Mouse (Mus musculus) thymus, postnatal 10 days (tissue): ENCODE results near the gene H2-Eb2.
A peak's percentile ranks its signal among the peaks of the same experiment; 100 is the strongest.
"Not testable (repeated sequence)": the region's sequence is repeated elsewhere in the genome, so short reads cannot be mapped to it uniquely, and the experiment has no call there.

Source experiments
- DNase-seq, 2 experiments: peaks; one replicate each; pipeline ENCODE4 v3.0.0; 2021; ENCODE audit warnings: low spot score in 2 of 2

H2-Eb2 gene

GRCm38 (mm10) chr17:34306407-34306806 is 19.1 kb upstream of the H2-Eb2 start:
- DNase-seq = no peak

GRCm38 (mm10) chr17:34307216-34307615 is 18.2 kb upstream of the H2-Eb2 start:
- DNase-seq = no peak

GRCm38 (mm10) chr17:34308161-34308560 is 17.3 kb upstream of the H2-Eb2 start:
- no peak for DNase-seq

GRCm38 (mm10) chr17:34309225-34309624 is 16.2 kb upstream of the H2-Eb2 start:
- DNase-seq = no peak

- peak; percentile 51 to 64 for DNase-seq
Measured at GRCm38 (mm10) chr17:34309683-34310385, 15.6 kb upstream of the H2-Eb2 start.

GRCm38 (mm10) chr17:34310526-34310925 is 14.9 kb upstream of the H2-Eb2 start:
- not testable (repeated sequence) for DNase-seq

- no peak for DNase-seq
Measured at GRCm38 (mm10) chr17:34312185-34312584, 13.3 kb upstream of the H2-Eb2 start.

GRCm38 (mm10) chr17:34313393-34313792 is 12.1 kb upstream of the H2-Eb2 start:
- DNase-seq = peak; percentile 57 to 85

GRCm38 (mm10) chr17:34314286-34314685 is 11.2 kb upstream of the H2-Eb2 start:
- no peak for DNase-seq

- DNase-seq = no peak
Measured at GRCm38 (mm10) chr17:34315512-34315911, 10.0 kb upstream of the H2-Eb2 start.

GRCm38 (mm10) chr17:34316697-34317096 is 8.8 kb upstream of the H2-Eb2 start:
- DNase-seq = no peak

GRCm38 (mm10) chr17:34317275-34317674 is 8.2 kb upstream of the H2-Eb2 start:
- no peak for DNase-seq

GRCm38 (mm10) chr17:34326373-34326772 is 908 bp downstream of the H2-Eb2 start:
- DNase-seq = no peak

- DNase-seq = no peak
Measured at GRCm38 (mm10) chr17:34329807-34330206, 4.3 kb downstream of the H2-Eb2 start.

- no peak for DNase-seq
Measured at GRCm38 (mm10) chr17:34331200-34331599, 5.7 kb downstream of the H2-Eb2 start.

GRCm38 (mm10) chr17:34340619-34341402 is 15.3 kb downstream of the H2-Eb2 start:
- no peak for DNase-seq

- DNase-seq = no peak
Measured at GRCm38 (mm10) chr17:34344882-34345281, 19.4 kb downstream of the H2-Eb2 start.

- no peak for DNase-seq
Measured at GRCm38 (mm10) chr17:34345486-34345885, 20.0 kb downstream of the H2-Eb2 start.

- no peak for DNase-seq
Measured at GRCm38 (mm10) chr17:34346041-34346440, 20.6 kb downstream of the H2-Eb2 start.

- DNase-seq = peak; percentile 28 to 55
Measured at GRCm38 (mm10) chr17:34347606-34348308, 22.3 kb downstream of the H2-Eb2 start.

- peak; percentile 68 to 89 for DNase-seq
Measured at GRCm38 (mm10) chr17:34349429-34349828, 24.0 kb downstream of the H2-Eb2 start.

GRCm38 (mm10) chr17:34354539-34354938 is 29.1 kb downstream of the H2-Eb2 start, which contains the start of gene Btnl2:
Btnl2 (plus strand) TSS chr17:34354822.
- DNase-seq = no peak
